8 mouse cellular contexts compared by ENCODE assay signal in genomic region chr9:56937223-56938160, GRCm38 (mm10). TPM values are rescaled to one million over a fixed set of nuclear protein-coding genes. Genes with fewer than 3 reads are reported as not detected.
DNase-seq lines count a peak whose midpoint lies in the region; ATAC-seq lines count a peak whose summit lies in the region.

TSS of gene Imp3 (plus strand) at chr9:56937475.

- H3K27ac ChIP-seq in hindbrain, embryonic 12.5 days: peak within 1 kb of the TSS; percentile 87

- no peaks in the 10 kb centered on the region for H3K9me3 ChIP-seq in hindbrain, embryonic 12.5 days (replicated peaks)

- peak within 1 kb of the TSS; percentile 89 for H3K9ac ChIP-seq in hindbrain, embryonic 12.5 days

- H3K4me1 ChIP-seq in hindbrain, embryonic 12.5 days: peaks cover 15% of the 10 kb centered on the region

- no peaks in the 10 kb centered on the region for H3K27me3 ChIP-seq in hindbrain, embryonic 12.5 days

- peak; percentile 93 for DNase-seq in NIH3T3 (ENCODE audit: low read depth)
- DNase-seq in cerebellum, postnatal 10 days: peak; percentile 94 to 96
- peak; percentile 81 to 86 for DNase-seq in frontal cortex, postnatal 10 days (ENCODE audit: low spot score in 2 of 2)
- DNase-seq in layer of hippocampus, postnatal 14 days (ENCODE audit: low spot score in 2 of 2): peak; percentile 88 to 97
- DNase-seq in lung, postnatal 14 days: peak; percentile 90
- DNase-seq in retina, adult 2 months (ENCODE audit: low read depth, low spot score): peak; percentile 87
- DNase-seq in thymus, postnatal 36 days: peak; percentile 84 to 87

- H3K36me3 ChIP-seq in hindbrain, embryonic 12.5 days: no peaks in the 10 kb centered on the region

- H3K4me2 ChIP-seq in hindbrain, embryonic 12.5 days (replicated peaks): peak within 1 kb of the TSS; percentile 91

- ATAC-seq in hindbrain, embryonic 12.5 days (ENCODE audit: low FRiP score): peak; percentile 96

- WGBS in hindbrain, embryonic 12.5 days: under 1% methylated on average over 73 of the region's 73 CpGs

- H3K4me3 ChIP-seq in hindbrain, embryonic 12.5 days: peak within 1 kb of the TSS; percentile 85

RNA-seq across cellular contexts. Expression of gene Imp3, which starts in this region (rescaled TPM):
- polyA plus RNA-seq in hindbrain, embryonic 12.5 days (2016; fragmentation: Nextera tagmentation; extraction: Ambion mirVana): 60.9 and 62.7 TPM in 2 replicates
- total RNA-seq in layer of hippocampus, postnatal 14 days (2021): 10 to 100 TPM; 52.4 to 53.2 TPM

Comparison
In these comparisons a context has a peak if more than half of its experiments do, and no peak if none do; other contexts are left out.
1. Peak in every context shown above with its lines: DNase-seq, ATAC-seq, H3K4me3 ChIP-seq and H3K27ac ChIP-seq.